Mouse (Mus musculus) kidney, embryonic 14.5 days (tissue): Measurements from ENCODE around the gene Dnajb3. TPM values are rescaled to one million over a fixed set of nuclear protein-coding genes. Genes with fewer than 3 reads are reported as not detected.
A peak's percentile ranks its signal among the peaks of the same experiment; 100 is the strongest.

ENCODE experiments used
- ATAC-seq: fragments of 200-750 bp; cut with Nextera tagmentation; 2 replicates; pipeline ENCODE4 v1.8.0; 2017; ENCODE audit warnings: moderate number of reproducible peaks, mild to moderate bottlenecking, moderate TSS enrichment, moderate library complexity; ENCODE audit not compliant: low FRiP score, low TSS enrichment
- H3K27ac ChIP-seq: fragments of 300-500 bp; sonication (generic); 2 replicates; pipeline ENCODE4 v1.5.1; 2014; ENCODE audit warnings: low read depth, mild to moderate bottlenecking, low read length, moderate library complexity, mixed read lengths
- H3K27me3 ChIP-seq: fragments of 300-500 bp; sonication (generic); 2 replicates; pipeline ENCODE4 v1.6.1; 2014; ENCODE audit warnings: mild to moderate bottlenecking, low read length; ENCODE audit not compliant: control insufficient read depth, insufficient read depth
- H3K36me3 ChIP-seq: fragments of 300-500 bp; sonication (generic); 2 replicates; pipeline ENCODE4 v1.6.1; 2014; ENCODE audit warnings: low read length, mixed read lengths; ENCODE audit not compliant: control insufficient read depth, insufficient read depth
- H3K4me1 ChIP-seq: fragments of 300-500 bp; sonication (generic); 2 replicates; pipeline ENCODE4 v1.6.1; 2014; ENCODE audit warnings: low read length, mixed read lengths; ENCODE audit not compliant: control insufficient read depth, insufficient read depth
- H3K4me2 ChIP-seq: fragments of 300-500 bp; sonication (generic); replicated peaks from 2 replicates; pipeline ENCODE4 v1.6.1; 2014; ENCODE audit warnings: low read depth, mild to moderate bottlenecking, low read length
- H3K4me3 ChIP-seq: fragments of 300-500 bp; sonication (generic); 2 replicates; pipeline ENCODE4 v1.5.1; 2014; ENCODE audit warnings: mild to moderate bottlenecking, low read length
- H3K9ac ChIP-seq: fragments of 300-500 bp; sonication (generic); 2 replicates; pipeline ENCODE4 v1.6.1; 2014; ENCODE audit warnings: low read depth, mild to moderate bottlenecking, low read length, moderate library complexity
- H3K9me3 ChIP-seq: fragments of 300-500 bp; sonication (generic); 2 replicates; pipeline ENCODE4 v1.6.1; 2016; ENCODE audit warnings: low read length; ENCODE audit not compliant: control insufficient read depth
- WGBS: fragments of 180-500 bp; shearing (Covaris S2); extraction: QIAGEN DNeasy Blood & Tissue Kit; methylation state at CpG from one replicate; pipeline ENCODE4 v1.1.7; 2014; 5-methylcytosine and 5-hydroxymethylcytosine counted together
- polyA plus RNA-seq: library from polyadenylated mRNA; unstranded; fragments of >200 nt; fragmentation: Nextera tagmentation; extraction: Ambion mirVana; gene quantifications from 2 replicates; pipeline ENCODE4 v1.2.1, GENCODE M21; 2014

Dnajb3 gene
- 9.6 and 12.7 TPM in 2 replicates for polyA plus RNA-seq

DNA sequence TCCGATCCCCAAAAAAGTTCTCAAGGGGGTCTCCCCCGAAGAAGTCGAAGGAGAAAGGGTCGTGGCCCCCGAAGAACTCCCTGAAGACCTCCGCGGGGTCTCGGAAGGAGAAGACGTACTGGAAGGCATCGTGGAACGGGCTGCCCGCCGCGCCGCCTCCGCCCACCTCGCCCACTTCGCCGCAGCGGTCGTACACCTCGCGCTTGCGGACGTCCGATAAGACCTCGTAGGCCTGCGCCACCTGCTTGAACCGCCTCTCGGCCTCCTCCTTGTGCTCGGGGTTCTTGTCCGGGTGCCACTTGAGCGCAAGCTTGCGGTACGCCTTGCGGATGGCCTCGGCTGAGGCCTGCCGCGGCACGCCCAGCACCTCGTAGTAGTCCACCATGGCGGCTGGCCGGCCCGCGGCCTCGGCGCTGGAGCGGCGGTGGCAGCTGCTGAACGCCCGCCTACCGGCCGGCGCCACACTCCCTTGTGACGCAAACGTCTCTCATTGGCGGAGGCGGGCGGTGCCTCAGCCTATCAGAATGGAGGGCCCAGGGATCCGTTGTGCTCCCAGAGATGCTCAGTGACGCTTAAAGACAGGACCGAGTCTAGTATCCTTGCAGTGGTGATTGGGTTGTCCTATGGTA is at the start of gene Dnajb3:
Gene Dnajb3, minus strand, starts transcription at position 489 of the 629 bp plus-strand sequence.
- Histone ChIP-seq H3K36me3 (no peaks in the 10 kb centered on the region), H3K9me3 (no peaks in the 10 kb centered on the region; the same call in 1 of the 2 replicates), H3K4me2 (peak within 1 kb of the TSS; percentile 73), H3K27me3 (no peaks in the 10 kb centered on the region), H3K4me3 (peak within 1 kb of the TSS; percentile 41), H3K4me1 (no peaks in the 10 kb centered on the region), H3K9ac (peak within 1 kb of the TSS; percentile 65), H3K27ac (no peak within 1 kb of the TSS)
- peak; percentile 98 for ATAC-seq
- WGBS: 7% methylated on average over 62 of the region's 62 CpGs

DNA sequence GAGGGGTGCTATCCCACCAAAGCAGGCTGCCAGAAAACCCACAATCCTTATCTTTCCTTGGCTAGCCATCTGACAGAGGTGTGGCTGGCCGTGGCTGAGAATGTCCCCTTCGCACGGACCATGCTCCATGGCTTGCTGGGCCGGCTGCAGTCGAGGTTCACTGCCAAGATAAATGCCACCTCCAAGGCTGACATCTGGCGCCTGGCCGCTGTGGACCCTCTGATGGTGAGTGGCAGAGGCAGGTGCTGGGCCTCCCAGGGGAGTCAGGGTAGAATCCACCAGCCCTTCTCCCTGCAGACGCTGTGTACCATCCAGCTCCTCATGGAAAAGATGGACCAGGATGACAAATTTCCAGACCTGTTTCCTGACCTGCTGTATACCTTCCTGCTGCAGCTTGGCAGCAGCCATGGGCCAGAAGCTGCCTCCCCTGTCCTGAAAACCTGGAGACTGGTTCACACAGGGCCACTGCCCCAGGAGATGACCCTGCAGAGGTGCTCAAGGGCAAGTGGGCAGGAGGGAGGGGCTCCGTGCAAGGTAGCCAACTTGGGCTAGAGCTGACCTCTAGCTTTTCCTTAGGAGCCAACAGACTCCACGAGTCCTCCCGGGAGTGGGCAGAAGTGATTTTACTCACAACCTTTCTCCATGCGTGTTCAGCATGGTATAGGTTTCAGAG is 49.3 kb upstream of the Dnajb3 start:
- Histone ChIP-seq H3K36me3 (no peaks in the 10 kb centered on the region), H3K9me3 (peaks cover 57% of the 10 kb centered on the region), H3K4me3 (no peak overlapping the region), H3K4me1 (no peaks in the 10 kb centered on the region; the same call in 1 of the 2 replicates), H3K9ac (no peak overlapping the region), H3K27me3 (no peaks in the 10 kb centered on the region), H3K4me2 (no peak overlapping the region), H3K27ac (no peak overlapping the region)
- 87% methylated on average over 12 of the region's 12 CpGs for WGBS
- no peak for ATAC-seq

DNA sequence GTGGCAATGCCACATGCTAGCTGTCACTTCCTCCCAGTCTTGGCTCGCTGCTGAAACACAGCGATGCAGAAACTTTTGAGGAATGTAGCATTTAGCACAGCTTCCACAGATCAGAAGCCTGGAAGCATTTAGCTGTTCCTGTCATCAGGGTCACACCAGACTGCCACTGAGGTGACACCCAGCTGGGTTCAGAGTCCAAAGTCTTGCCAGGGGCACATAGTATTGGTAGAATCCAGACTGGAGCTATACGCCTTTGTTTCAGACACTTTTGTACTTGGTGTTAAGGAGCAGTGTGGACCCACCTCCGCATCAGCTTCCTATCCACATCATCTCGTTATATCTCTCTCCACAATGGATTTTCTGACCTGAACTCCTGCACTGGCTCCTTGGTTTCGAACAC is 48.0 kb upstream of the Dnajb3 start:
- 76% methylated on average over 6 of the region's 6 CpGs for WGBS
- H3K4me2 ChIP-seq: no peak overlapping the region
- ATAC-seq: no peak
- no peak overlapping the region for H3K4me3 ChIP-seq
- H3K9me3 ChIP-seq: peaks cover 67% of the 10 kb centered on the region
- H3K36me3 ChIP-seq: no peaks in the 10 kb centered on the region
- no peak overlapping the region for H3K9ac ChIP-seq
- no peaks in the 10 kb centered on the region for H3K27me3 ChIP-seq
- no peaks in the 10 kb centered on the region for H3K4me1 ChIP-seq
- H3K27ac ChIP-seq: no peak overlapping the region

DNA sequence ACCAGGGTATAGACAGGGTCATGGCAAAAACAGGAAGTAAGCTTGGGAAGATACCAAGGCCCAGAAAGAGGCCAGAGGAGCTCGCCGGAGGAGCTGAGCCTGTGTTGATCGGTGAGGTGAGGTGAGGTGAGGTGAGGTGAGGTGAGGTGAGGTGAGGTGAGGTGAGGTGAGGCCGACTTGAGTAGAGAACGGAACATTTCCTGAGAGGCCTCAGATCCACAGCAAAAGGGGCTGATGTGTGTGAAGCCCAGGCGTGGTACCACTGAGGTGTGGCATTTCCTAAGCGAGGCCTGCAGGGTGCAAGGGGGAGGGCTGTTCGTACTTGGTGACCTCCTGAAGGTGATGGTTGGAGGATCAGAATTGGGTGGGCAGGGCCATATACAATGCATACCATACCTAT is 47.5 kb upstream of the Dnajb3 start:
- no peaks in the 10 kb centered on the region for H3K27me3 ChIP-seq
- ATAC-seq: no peak

DNA sequence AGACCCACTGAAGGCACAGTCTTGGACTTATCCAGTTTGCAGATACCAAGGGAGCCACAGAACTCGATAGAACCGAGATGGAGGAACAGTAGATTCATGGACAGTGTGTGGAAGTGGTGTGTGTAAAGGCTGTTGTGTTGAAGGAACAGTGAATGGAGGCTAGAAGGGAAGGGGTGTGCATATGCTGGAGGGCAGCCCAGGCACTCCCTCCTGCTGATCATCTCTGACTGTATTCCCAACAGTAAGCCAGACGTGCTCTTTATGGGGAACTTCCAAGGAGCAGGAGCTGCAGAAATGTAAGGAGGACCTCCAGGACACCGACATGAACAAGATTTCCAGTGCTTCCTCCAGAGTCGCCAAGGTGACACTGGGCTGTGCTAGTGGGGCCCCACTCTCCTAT is 44.4 kb upstream of the Dnajb3 start:
- H3K4me2 ChIP-seq: no peak overlapping the region
- H3K9me3 ChIP-seq: peaks cover 81% of the 10 kb centered on the region
- WGBS: 82% methylated on average over 5 of the region's 5 CpGs
- no peak overlapping the region for H3K9ac ChIP-seq
- H3K27me3 ChIP-seq: no peaks in the 10 kb centered on the region
- no peaks in the 10 kb centered on the region for H3K4me1 ChIP-seq
- no peak overlapping the region for H3K27ac ChIP-seq
- H3K4me3 ChIP-seq: no peak overlapping the region
- H3K36me3 ChIP-seq: no peaks in the 10 kb centered on the region
- no peak for ATAC-seq

More for the DNA sequence above, 47.5 kb upstream of the Dnajb3 start:
- WGBS: 68% methylated on average over 8 of the region's 8 CpGs
- Histone ChIP-seq H3K4me3 (no peak overlapping the region), H3K27ac (no peak overlapping the region), H3K4me1 (no peaks in the 10 kb centered on the region), H3K9ac (no peak overlapping the region), H3K4me2 (no peak overlapping the region), H3K9me3 (peaks cover 72% of the 10 kb centered on the region), H3K36me3 (no peaks in the 10 kb centered on the region)

DNA sequence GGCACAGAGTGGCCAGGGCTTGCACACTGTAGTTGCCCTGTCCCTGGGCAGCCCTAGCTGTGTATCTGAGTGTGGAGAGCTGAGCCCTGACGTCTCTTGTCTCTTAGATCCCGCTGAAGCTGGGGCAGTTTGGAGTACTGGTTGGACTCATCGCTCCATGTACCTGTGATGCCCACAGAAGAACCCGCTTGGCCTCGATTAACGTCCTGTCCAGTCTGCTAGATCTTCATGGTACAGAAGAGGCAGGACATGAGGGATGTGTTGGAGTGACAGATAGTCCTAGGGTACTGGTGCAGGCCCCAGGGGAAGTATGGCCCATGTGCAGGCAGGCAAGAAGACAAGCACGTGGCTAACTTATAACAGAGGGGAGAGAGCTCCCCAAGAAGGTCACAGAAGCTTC is 44.0 kb upstream of the Dnajb3 start:
- Histone ChIP-seq H3K9me3 (peaks cover 81% of the 10 kb centered on the region), H3K4me1 (no peaks in the 10 kb centered on the region), H3K27ac (no peak overlapping the region), H3K4me3 (no peak overlapping the region), H3K4me2 (no peak overlapping the region), H3K36me3 (no peaks in the 10 kb centered on the region), H3K9ac (no peak overlapping the region), H3K27me3 (no peaks in the 10 kb centered on the region)
- no peak for ATAC-seq
- whole genome bisulfite sequencing: 80% methylated on average over 7 of the region's 7 CpGs

DNA sequence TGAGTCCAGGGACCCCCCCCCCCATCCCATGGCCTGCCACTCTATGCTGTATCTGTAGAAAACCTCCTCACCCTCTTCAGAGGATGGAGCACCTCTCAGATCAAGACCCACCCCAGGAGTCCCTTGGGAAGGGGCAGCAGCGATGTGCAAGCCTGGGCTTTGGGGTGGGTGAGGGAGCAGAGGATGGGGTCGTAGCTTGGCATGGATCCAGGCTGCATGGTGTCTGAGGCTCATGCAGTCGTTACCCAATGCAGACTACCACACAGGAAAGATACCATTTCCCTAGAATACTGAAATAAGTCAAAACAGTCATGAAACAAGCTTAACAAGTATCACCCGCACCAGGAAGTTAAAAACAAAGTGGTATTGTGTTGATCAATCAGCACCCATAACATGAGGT is 43.1 kb upstream of the Dnajb3 start:
- no peak overlapping the region for H3K27ac ChIP-seq
- no peaks in the 10 kb centered on the region for H3K27me3 ChIP-seq
- H3K9ac ChIP-seq: no peak overlapping the region
- no peaks in the 10 kb centered on the region for H3K4me1 ChIP-seq
- H3K36me3 ChIP-seq: no peaks in the 10 kb centered on the region
- H3K9me3 ChIP-seq: peaks cover 83% of the 10 kb centered on the region
- ATAC-seq: no peak
- H3K4me2 ChIP-seq: no peak overlapping the region
- no peak overlapping the region for H3K4me3 ChIP-seq
- WGBS: 72% methylated on average over 4 of the region's 4 CpGs

DNA sequence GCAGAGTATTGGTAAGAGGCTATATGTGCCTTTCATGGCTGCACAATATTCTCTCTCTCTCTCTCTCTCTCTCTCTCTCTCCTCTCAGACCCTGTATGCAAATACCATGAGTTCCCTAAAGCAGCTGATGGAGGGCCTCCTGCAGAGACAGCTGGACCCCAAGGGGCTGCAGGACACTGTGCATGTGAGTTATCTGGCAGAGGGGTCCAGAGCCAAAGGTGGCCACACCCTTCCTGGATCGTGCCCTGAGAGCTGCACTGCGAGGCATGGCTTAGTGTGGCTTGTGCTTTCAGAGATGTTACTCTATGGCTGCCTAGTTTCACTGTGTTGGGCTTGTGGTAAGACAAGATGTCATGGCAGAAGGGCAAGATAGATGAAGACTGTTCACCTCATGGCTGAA is 42.1 kb upstream of the Dnajb3 start:
- H3K9ac ChIP-seq: no peak overlapping the region
- no peak overlapping the region for H3K4me2 ChIP-seq
- no peaks in the 10 kb centered on the region for H3K36me3 ChIP-seq
- no peaks in the 10 kb centered on the region for H3K27me3 ChIP-seq
- no peak for ATAC-seq
- 46% methylated on average over 2 of the region's 2 CpGs for WGBS
- no peak overlapping the region for H3K4me3 ChIP-seq
- H3K27ac ChIP-seq: no peak overlapping the region
- no peaks in the 10 kb centered on the region for H3K4me1 ChIP-seq
- H3K9me3 ChIP-seq: peaks cover 84% of the 10 kb centered on the region

DNA sequence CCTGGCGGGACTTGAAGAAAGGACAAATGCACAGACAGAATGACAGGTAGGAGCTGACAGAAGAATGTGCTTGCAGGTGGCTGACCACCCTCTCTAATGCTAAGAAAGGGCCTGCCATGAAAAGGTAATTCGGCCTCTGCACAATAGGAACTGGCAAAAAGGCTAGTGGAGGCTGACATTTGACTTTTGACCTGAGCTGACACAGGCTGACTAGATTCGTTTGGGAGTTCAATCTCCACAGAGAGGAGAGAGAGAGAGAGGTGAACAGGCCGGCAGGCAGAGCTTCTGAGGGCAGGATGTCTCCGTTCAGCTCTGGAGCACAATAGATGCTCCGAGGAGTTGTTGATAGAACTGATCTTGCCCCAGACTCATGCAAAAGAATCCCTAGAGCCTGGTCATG is 40.8 kb upstream of the Dnajb3 start:
- Histone ChIP-seq H3K4me1 (no peaks in the 10 kb centered on the region), H3K9me3 (peaks cover 83% of the 10 kb centered on the region), H3K27me3 (no peaks in the 10 kb centered on the region), H3K27ac (no peak overlapping the region), H3K9ac (no peak overlapping the region), H3K4me3 (no peak overlapping the region), H3K36me3 (no peaks in the 10 kb centered on the region), H3K4me2 (no peak overlapping the region)
- no peak for ATAC-seq
- WGBS: 52% methylated on average over 6 of the region's 6 CpGs
